Mouse (Mus musculus) liver, embryonic 14.5 days (tissue): ENCODE measurements around the gene Chst5. TPM values are rescaled to one million over a fixed set of nuclear protein-coding genes. Genes with fewer than 3 reads are reported as not detected.

Experiments used
- ATAC-seq: fragments of 200-750 bp; cut with Nextera tagmentation; 2 replicates; pipeline ENCODE4 v1.8.0; 2017; ENCODE audit warnings: moderate number of reproducible peaks, mild to moderate bottlenecking, moderate library complexity; ENCODE audit not compliant: insufficient read depth
- DNase-seq, 3 experiments: peaks; one replicate each; pipeline ENCODE4 v3.0.0-alpha.2; 2012 to 2013; ENCODE audit warnings: low read depth in 3 of 3, low spot score in 3 of 3
- H3K27ac ChIP-seq: fragments of 300-500 bp; sonication (generic); 2 replicates; pipeline ENCODE4 v1.5.1; 2014; ENCODE audit warnings: moderate library complexity, mild to moderate bottlenecking, control low read depth, inconsistent platforms
- H3K27me3 ChIP-seq: fragments of 300-500 bp; sonication (generic); 2 replicates; pipeline ENCODE4 v1.6.1; 2014; ENCODE audit warnings: mild to moderate bottlenecking, low read length, moderate library complexity; ENCODE audit not compliant: control insufficient read depth, insufficient read depth
- H3K36me3 ChIP-seq: fragments of 300-500 bp; sonication (generic); replicated peaks from 2 replicates; pipeline ENCODE4 v1.6.1; 2014; ENCODE audit warnings: low read depth; ENCODE audit not compliant: control insufficient read depth, insufficient read depth
- H3K4me1 ChIP-seq, 2 experiments: fragments of 200-500 bp in 1 of 2; fragments of 300-500 bp in 1 of 2; sonication (generic) in 1 of 2; replicated peaks; 2 replicates each; pipeline ENCODE4 v1.6.1; 2012 to 2014; ENCODE audit warnings: antibody characterized with exemption in 1 of 2, inconsistent platforms in 1 of 2, low read length in 1 of 2; ENCODE audit not compliant: control insufficient read depth in 2 of 2, insufficient read depth in 2 of 2
- H3K4me2 ChIP-seq: fragments of 300-500 bp; sonication (generic); 2 replicates; pipeline ENCODE4 v1.6.1; 2014; ENCODE audit warnings: low read depth, mild to moderate bottlenecking, control low read depth, moderate library complexity
- H3K4me3 ChIP-seq, 2 experiments: fragments of 200-500 bp in 1 of 2; fragments of 300-500 bp in 1 of 2; sonication (generic) in 1 of 2; 2 replicates each; pipeline ENCODE4 v1.5.1; 2012 to 2014; ENCODE audit warnings: low read depth in 2 of 2, low read length in 2 of 2, mild to moderate bottlenecking in 2 of 2, control low read depth in 1 of 2, inconsistent platforms in 1 of 2, moderate library complexity in 1 of 2; ENCODE audit not compliant: insufficient read depth in 1 of 2
- H3K9ac ChIP-seq: fragments of 300-500 bp; sonication (generic); replicated peaks from 2 replicates; pipeline ENCODE4 v1.6.1; 2014; ENCODE audit warnings: mild to moderate bottlenecking, control low read depth, moderate library complexity
- H3K9me3 ChIP-seq: fragments of 300-500 bp; sonication (generic); 2 replicates; pipeline ENCODE4 v1.6.1; 2016; ENCODE audit warnings: low read length, mixed read lengths; ENCODE audit not compliant: control insufficient read depth
- CTCF ChIP-seq: IDR thresholded peaks from 2 replicates; pipeline ENCODE4 v1.5.1; 2016; ENCODE audit warnings: antibody characterized with exemption, low read depth, control low read depth
- EP300 ChIP-seq: IDR thresholded peaks from 2 replicates; pipeline ENCODE4 v1.6.1; 2016; ENCODE audit warnings: antibody characterized with exemption, low read depth
- WGBS: fragments of 180-500 bp; shearing (Covaris S2); extraction: QIAGEN DNeasy Blood & Tissue Kit; methylation state at CpG from one replicate; pipeline ENCODE4 v1.1.7; 2014; ENCODE audit not compliant: insufficient replicate concordance; 5-methylcytosine and 5-hydroxymethylcytosine counted together
- polyA plus RNA-seq, 2 experiments: library from polyadenylated mRNA; depleted of rRNA in 1 of 2; stranded (reverse) in 1 of 2; unstranded in 1 of 2; fragments of >200 nt; fragmentation: Nextera tagmentation in 1 of 2; extraction: Ambion mirVana in 1 of 2; gene quantifications; 2 replicates each; pipeline versions ENCODE4 v1.2.1 to v1.2.3; 2012 to 2014

Gene Chst5
- polyA plus RNA-seq, 2 experiments: 0.03 TPM; not detected in 1

DNA sequence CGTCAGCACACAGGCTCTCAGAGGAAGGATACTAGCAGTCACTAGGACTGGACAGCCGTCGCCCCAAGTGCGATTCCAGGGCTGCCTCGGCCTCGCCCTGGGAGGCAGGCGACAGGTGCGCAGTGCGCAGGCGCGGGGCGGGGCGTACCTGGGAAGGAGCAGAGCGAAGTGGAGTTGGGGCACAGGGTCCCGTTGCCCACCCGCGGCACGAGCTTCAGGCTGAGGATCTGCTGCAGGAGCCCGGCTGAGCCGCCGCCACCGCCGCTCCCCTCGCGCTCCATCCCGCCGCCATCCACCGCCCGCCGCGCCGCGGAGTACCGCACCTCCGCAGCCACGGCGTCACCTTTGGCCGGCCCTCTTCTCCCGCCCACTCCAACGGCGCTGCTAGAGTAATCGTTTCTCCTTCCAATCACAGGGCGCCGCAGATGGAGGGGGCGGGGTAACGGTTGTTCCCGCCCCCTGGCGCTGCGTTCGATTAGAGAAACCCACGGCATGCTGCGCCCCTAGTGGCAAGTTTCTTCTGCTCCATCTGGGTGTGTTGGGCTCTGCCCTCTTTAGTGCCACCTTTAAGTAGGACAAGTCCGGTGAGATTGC lies 33.8 kb downstream of the Chst5 start, which contains the start of gene Tmem170:
TSS of gene Tmem170 (minus strand) at position 396 of the 594 bp plus-strand sequence.
- Histone ChIP-seq H3K4me1 (peaks cover 7% of the 10 kb centered on the region in 2 experiments; a peak in 3 of 4 replicates), H3K9ac (peak within 1 kb of the TSS; percentile 86), H3K9me3 (no peaks in the 10 kb centered on the region), H3K4me2 (peak within 1 kb of the TSS; percentile 99), H3K4me3 (peak within 1 kb of the TSS; percentile 71 to 72), H3K27me3 (no peaks in the 10 kb centered on the region), H3K36me3 (no peaks in the 10 kb centered on the region), H3K27ac (peak within 1 kb of the TSS; percentile 54; the same call in 1 of the 2 replicates)
- 1% methylated on average over 52 of the region's 53 CpGs for WGBS
- peak; percentile 99 for ATAC-seq
- peak; percentile 96 to 97 (median 97) for DNase-seq
- TF ChIP-seq CTCF (peak; percentile 98), EP300 (no peak)

DNA sequence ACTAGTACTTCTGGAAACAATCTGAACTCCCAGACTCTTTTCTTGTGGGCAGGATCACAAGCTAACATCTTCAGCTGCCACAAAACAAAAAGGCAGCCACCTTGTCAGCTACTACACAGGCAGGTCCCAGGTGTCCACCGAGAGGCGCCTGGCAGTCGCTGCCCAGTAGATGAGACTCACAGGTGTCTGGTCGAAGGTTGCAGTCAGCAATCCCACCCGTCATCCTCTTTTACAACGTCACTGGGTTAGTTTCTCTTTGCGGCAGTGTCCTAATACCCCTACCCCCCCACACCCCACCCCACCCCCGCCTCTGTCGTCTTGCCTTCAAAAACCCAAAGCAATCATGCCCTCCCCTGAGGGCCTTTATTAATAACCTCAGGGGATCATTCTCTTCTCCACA lies 34.5 kb downstream of the Chst5 start:
- DNase-seq (no peak), ATAC-seq (no peak)
- H3K4me2 ChIP-seq: peak overlapping the region; percentile 99

GRCm38 (mm10) chr8:111871278-111871677 lies 39.0 kb downstream of the Chst5 start:
- DNase-seq (no peak), ATAC-seq (no peak)
- no peak overlapping the region for H3K27ac ChIP-seq
- TF ChIP-seq EP300 (no peak), CTCF (no peak)
- H3K9me3 ChIP-seq: no peaks in the 10 kb centered on the region
- H3K4me1 ChIP-seq: peaks cover 5 to 7% of the 10 kb centered on the region in 2 experiments; a peak in 3 of 4 replicates
- no peak overlapping the region for H3K4me2 ChIP-seq
- 53% methylated on average over 3 of the region's 3 CpGs for WGBS
- no peaks in the 10 kb centered on the region for H3K27me3 ChIP-seq
- no peaks in the 10 kb centered on the region for H3K36me3 ChIP-seq
- H3K4me3 ChIP-seq: no peak overlapping the region
- no peak overlapping the region for H3K9ac ChIP-seq

More for the DNA sequence above, 34.5 kb downstream of the Chst5 start:
- Histone ChIP-seq H3K27me3 (no peaks in the 10 kb centered on the region), H3K36me3 (no peaks in the 10 kb centered on the region), H3K27ac (peak overlapping the region; percentile 54; the same call in 1 of the 2 replicates), H3K9ac (peak overlapping the region; percentile 86), H3K4me1 (peaks cover 7% of the 10 kb centered on the region in 2 experiments; a peak in 3 of 4 replicates), H3K9me3 (no peaks in the 10 kb centered on the region), H3K4me3 (peak overlapping the region; percentile 71 to 72)
- no peak for TF ChIP-seq CTCF
- TF ChIP-seq EP300: no peak
- WGBS: 28% methylated on average over 9 of the region's 9 CpGs

GRCm38 (mm10) chr8:111870379-111870778 lies 39.9 kb downstream of the Chst5 start:
- 41% methylated on average over 3 of the region's 3 CpGs for WGBS
- no peaks in the 10 kb centered on the region for H3K36me3 ChIP-seq
- H3K9ac ChIP-seq: no peak overlapping the region
- peaks cover 2 to 4% of the 10 kb centered on the region in 2 experiments; a peak in 2 of 4 replicates for H3K4me1 ChIP-seq
- no peak for ATAC-seq
- no peaks in the 10 kb centered on the region for H3K27me3 ChIP-seq
- no peak overlapping the region for H3K4me3 ChIP-seq
- H3K9me3 ChIP-seq: no peaks in the 10 kb centered on the region
- no peak overlapping the region for H3K27ac ChIP-seq
- DNase-seq: no peak
- TF ChIP-seq EP300 (no peak), CTCF (no peak)
- H3K4me2 ChIP-seq: no peak overlapping the region

DNA sequence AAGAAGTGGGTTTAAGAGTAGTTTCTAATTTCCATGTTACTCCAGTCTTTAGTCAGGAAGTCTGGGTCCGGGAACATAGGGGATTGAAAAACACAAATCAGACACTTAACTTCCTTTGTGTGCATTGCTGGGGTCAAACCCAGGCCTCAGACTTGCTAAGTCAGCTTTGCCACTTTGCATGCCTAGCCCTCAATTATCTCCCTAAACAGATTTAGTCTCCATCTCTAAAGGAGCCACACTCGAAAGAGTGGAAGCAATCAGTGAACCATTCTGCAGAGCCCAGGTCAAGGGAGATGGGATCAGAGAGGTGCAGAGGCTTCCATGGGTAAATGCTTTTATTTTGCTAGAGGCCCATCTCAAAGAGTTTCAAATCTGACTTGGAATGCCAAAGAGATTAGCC lies 41.6 kb downstream of the Chst5 start:
- Histone ChIP-seq H3K27me3 (no peaks in the 10 kb centered on the region), H3K4me2 (no peak overlapping the region), H3K36me3 (no peaks in the 10 kb centered on the region), H3K9me3 (no peaks in the 10 kb centered on the region), H3K4me1 (no peaks in the 10 kb centered on the region), H3K4me3 (no peak overlapping the region), H3K27ac (no peak overlapping the region), H3K9ac (no peak overlapping the region)
- no peak for ATAC-seq
- 47% methylated on average over 2 of the region's 2 CpGs for WGBS
- no peak for DNase-seq
- TF ChIP-seq CTCF (no peak), EP300 (no peak)
